Mouse (Mus musculus) left cerebral cortex, adult 2 months (tissue): Measurements from ENCODE around the gene Rab43. TPM values are rescaled to one million over a fixed set of nuclear protein-coding genes. Genes with fewer than 3 reads are reported as not detected.

ENCODE experiments used
- DNase-seq, 2 experiments: peaks; one replicate each; pipeline ENCODE4 v3.0.0; 2021 to 2022; ENCODE audit warnings: low spot score in 2 of 2, mixed read lengths in 1 of 2; ENCODE audit errors: extremely low spot score in 1 of 2
- H3K27ac ChIP-seq: fragments of 200-600 bp; 2 replicates; pipeline ENCODE4 v1.8.1; 2022
- H3K4me3 ChIP-seq: fragments of 200-600 bp; 2 replicates; pipeline ENCODE4 v1.8.1; 2022
- CTCF ChIP-seq: fragments of 200-600 bp; IDR thresholded peaks from 2 replicates; pipeline ENCODE4 v1.8.1; 2022; ENCODE audit warnings: antibody characterized with exemption, mild to moderate bottlenecking, moderate library complexity
- intact Hi-C: fragments of 180-260 bp; cut with DNase I; formaldehyde crosslinking; loops from one replicate; pipeline ENCODE4 v1.15.1; 2025
- total RNA-seq, 2 experiments: library from RNA; stranded (reverse); gene quantifications; 2 replicates each; pipeline ENCODE4 v1.2.3; 2021

Rab43 gene
- total RNA-seq, 2 experiments from 2014 or later = 14.4 to 14.7 TPM

GRCm38 (mm10) chr6:87791826-87792225 lies 20.1 kb downstream of the Rab43 start:
- no peak for TF ChIP-seq CTCF
- Histone ChIP-seq H3K4me3 (no peak overlapping the region), H3K27ac (no peak overlapping the region)
- intact Hi-C loops = no loop called here
- DNase-seq = no peak

GRCm38 (mm10) chr6:87790779-87791480 lies 21.0 kb downstream of the Rab43 start:
- Histone ChIP-seq H3K4me3 (no peak overlapping the region), H3K27ac (no peak overlapping the region)
- intact Hi-C loops = no loop called here
- no peak for DNase-seq
- no peak for TF ChIP-seq CTCF

DNA sequence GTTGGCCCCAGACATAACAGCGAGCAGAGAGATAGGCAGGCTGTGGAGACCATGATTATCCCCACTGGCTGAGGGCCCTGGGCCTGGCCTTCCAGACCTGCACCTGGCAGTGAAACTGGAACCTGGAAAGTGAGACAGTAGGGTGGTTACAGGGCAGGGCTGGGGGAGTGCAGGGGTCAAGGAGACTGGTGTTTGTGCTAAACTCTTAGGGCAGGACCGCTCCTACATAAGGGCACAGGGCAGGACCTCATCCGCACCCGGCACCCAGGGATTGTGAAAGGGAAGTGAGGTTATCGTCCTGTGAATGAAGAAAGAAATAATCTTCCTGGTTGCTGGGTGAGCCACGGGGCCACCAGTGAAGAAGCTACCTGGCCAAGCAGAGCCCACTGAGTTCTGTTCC lies 22.2 kb downstream of the Rab43 start:
- H3K4me3 ChIP-seq = no peak overlapping the region
- no peak overlapping the region for H3K27ac ChIP-seq
- intact Hi-C loops = no loop called here
- no peak for TF ChIP-seq CTCF
- no peak for DNase-seq

DNA sequence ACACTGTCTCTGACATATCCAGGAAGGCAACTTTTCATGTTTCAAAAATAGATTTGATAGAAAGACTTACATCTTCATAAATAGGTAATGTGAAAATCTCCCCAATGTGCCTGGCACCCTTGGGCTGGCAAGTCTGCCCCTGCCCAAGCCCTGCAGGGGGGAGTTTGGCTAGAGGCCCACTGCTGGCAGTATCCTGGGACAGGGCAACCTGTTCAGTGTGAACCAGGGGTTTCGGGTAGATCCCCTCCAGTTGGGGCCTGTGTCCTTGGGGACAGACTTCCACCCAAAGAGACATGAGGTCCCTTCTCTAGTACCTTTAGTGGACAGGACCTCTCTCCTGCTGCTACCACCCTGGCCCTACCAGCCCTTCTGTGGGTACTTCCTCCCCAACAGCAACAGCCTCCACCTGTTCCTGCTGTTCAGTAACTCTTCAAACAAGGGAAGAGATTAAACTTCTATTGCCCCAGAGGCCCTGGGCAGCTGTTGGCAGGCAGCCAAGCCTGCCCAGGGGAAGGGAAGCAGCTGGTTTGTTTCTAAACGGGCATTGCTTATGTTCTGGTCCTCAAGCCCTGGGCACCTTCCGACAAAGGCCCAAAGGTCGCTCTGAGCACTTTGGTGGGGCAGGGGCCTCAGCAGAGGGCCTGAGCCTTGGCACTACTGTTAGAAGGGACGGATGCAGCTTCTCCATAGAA lies 22.9 kb downstream of the Rab43 start:
- H3K4me3 ChIP-seq = no peak overlapping the region
- DNase-seq = no peak
- no peak for TF ChIP-seq CTCF
- no peak overlapping the region for H3K27ac ChIP-seq
- intact Hi-C loops = no loop called here

DNA sequence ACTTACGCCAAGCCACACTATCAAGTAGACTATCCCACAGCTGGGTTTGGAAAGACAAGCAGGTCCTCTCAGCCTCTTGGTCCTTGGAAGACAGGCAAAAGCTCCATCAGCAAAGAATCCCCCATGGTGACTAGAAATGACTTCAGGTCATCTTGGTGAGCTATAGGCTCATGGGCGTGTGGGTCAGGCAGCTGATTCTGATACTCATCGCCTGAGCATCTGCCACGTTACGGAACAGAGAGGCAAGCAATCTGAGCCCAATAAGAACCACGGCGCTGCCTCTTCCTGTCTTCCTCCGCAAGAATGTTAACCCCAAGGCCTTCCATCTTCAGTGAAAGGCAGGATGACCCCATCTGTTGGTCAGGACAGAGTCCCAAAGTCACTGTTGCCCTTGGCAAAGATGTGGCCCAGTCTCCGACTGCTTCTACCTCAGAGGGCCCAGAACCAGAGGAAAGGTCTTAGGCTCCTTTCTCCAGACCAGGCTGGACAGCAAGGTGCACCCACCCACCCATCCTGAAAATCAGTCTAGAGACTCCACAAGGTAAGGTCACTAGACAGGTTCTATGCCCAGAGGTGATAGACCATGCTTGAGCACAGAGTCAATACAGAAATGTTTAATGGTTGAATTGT lies 23.6 kb downstream of the Rab43 start:
- intact Hi-C loops = no loop called here
- H3K27ac ChIP-seq = no peak overlapping the region
- no peak overlapping the region for H3K4me3 ChIP-seq
- DNase-seq = no peak
- no peak for TF ChIP-seq CTCF

DNA sequence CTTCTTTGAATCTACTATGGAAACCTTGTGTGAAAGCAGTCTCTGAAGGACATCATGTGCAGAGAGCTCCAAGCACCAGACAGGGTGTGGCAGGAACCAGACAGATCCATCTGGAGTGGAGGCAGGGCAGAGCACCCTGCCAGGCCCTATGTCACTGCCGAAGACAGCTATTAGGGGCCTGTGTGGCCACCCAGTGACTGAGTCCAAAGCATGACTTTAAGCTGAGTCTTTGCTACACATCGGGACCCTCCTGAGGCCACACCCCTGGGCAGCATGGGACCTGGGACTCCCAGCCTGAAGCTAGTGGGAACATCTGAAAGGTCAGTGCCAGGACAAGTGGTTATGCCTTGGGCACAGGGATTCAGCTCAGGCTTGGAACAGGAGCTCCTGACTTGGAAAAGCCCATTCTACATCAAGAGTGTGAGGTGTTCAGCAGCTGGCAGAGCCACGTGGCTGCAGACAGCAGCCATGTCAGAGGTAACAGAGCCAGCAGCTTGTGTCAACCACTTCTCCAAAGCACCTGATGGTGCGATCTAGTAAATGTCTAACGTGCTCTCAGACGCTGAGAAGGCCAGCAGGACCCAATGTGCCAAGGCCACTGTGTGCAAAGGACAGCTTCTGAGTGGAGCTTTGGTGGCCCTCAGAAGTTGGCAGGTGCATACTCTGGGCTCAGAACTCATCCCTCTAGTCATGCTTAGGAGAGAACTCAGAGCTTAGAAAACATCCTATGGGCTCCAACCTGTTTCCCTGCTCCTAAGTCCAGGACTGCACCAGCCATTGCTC lies 24.7 kb downstream of the Rab43 start:
- Histone ChIP-seq H3K4me3 (no peak overlapping the region), H3K27ac (no peak overlapping the region)
- TF ChIP-seq CTCF = no peak
- no peak for DNase-seq
- intact Hi-C loops = no loop called here

DNA sequence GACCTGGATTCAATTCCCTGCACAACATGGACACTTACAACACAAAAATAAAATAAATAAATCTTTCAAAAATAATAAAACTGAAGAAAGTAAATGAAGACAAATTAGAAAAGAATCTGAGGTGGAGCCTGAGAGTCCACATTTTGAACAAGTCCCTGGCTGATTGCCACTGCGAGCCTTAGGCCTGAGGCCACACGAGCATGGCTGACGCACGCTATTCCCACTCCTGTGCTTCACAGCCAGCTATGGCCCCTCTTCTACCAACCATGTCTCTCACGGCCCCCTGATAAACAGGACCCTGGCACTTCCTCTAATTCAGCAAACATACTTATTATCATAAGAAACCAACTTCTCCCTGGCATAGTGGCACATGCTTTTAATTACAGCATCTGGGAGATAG lies 25.3 kb downstream of the Rab43 start:
- H3K27ac ChIP-seq = no peak overlapping the region
- no peak for TF ChIP-seq CTCF
- intact Hi-C loops = no loop called here
- no peak overlapping the region for H3K4me3 ChIP-seq
- no peak for DNase-seq

- intact Hi-C loops = no loop called here
- no peak for DNase-seq
- no peak overlapping the region for H3K4me3 ChIP-seq
- H3K27ac ChIP-seq = no peak overlapping the region
- no peak for TF ChIP-seq CTCF
These were observed 27.9 kb downstream of the Rab43 start for GRCm38 (mm10) chr6:87784033-87784432.

DNA sequence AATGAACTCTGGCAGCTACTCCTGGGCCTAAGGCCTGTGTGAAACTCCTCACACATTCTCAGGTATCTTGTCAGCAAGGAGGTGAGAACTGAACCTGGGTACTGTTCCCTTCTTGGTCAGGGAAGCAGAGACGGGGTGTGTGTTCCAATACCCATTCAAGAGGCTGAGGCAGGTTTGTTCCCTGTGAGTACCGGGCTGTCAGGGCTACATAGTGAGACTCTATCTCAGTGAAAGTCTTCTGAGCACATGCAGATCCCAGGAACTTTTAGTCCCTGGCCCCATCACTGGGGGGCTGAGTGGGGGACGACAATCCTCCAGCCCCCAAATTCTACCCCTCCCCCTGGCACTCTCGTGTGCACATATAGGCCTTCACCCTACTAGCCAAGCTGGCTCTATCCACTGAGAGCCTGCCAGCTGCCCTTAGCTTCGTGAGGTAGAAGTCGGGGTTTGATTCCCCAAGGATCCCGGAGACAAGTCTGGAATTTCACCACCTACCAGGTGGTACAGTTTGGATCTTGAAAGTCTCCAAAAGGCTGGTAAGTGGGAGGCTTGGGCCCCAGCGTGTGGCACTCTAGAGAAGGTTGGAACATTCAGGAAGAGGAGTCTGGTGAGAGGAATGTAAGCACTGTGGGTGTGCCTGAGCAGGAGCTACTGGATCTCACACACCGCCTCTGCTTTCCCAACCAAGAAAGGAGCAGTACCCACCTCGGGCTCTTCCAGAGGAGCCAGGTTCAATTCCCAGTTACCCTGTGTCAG lies 31.2 kb downstream of the Rab43 start:
- intact Hi-C loops = no loop called here
- Histone ChIP-seq H3K4me3 (no peak overlapping the region), H3K27ac (no peak overlapping the region)
- TF ChIP-seq CTCF = no peak
- DNase-seq = no peak

- Histone ChIP-seq H3K4me3 (no peak overlapping the region), H3K27ac (no peak overlapping the region)
- TF ChIP-seq CTCF = peak; percentile 23
- intact Hi-C loops = no loop called here
- DNase-seq = no peak
These were observed 32.5 kb downstream of the Rab43 start for GRCm38 (mm10) chr6:87779174-87780165.
